Mouse (Mus musculus): ENCODE measurements around the gene Fitm2.

GRCm38 (mm10) chr2:163487360-163487759 is 14.9 kb upstream of the Fitm2 start:
- TF ChIP-seq CTCF (IDR thresholded peaks at IDR 0.05; ENCODE audit: extremely low read depth, insufficient read length, insufficient replicate concordance, low read depth, low read length) = no peak
- no peak for TF ChIP-seq POLR2A (IDR thresholded peaks at IDR 0.05; ENCODE audit: low read depth, low read length)
